Mouse (Mus musculus): Measurements from ENCODE around the gene Thop1.

- TF ChIP-seq POLR2A (IDR thresholded peaks at IDR 0.05; ENCODE audit: extremely low read depth, insufficient read depth, low read length), result no peak
- TF ChIP-seq CTCF (IDR thresholded peaks at IDR 0.05; ENCODE audit: low read depth, low read length), result no peak
Measured at GRCm38 (mm10) chr10:81025639-81026275, 44.1 kb upstream of the Thop1 start, which contains the start of gene Diras1.

All from liver, adult 2 months (tissue).